Mouse (Mus musculus) T-helper 2 cell (primary cell): ENCODE data around the gene Npff.

Experiments used
- in situ Hi-C: fragments of 300-600 bp; cut with MboI, MseI; formaldehyde crosslinking; loops from one replicate; pipeline ENCODE4 v1.15.1; 2025; ENCODE audit warnings: high pct_unique_total_duplicates

Gene Npff

DNA sequence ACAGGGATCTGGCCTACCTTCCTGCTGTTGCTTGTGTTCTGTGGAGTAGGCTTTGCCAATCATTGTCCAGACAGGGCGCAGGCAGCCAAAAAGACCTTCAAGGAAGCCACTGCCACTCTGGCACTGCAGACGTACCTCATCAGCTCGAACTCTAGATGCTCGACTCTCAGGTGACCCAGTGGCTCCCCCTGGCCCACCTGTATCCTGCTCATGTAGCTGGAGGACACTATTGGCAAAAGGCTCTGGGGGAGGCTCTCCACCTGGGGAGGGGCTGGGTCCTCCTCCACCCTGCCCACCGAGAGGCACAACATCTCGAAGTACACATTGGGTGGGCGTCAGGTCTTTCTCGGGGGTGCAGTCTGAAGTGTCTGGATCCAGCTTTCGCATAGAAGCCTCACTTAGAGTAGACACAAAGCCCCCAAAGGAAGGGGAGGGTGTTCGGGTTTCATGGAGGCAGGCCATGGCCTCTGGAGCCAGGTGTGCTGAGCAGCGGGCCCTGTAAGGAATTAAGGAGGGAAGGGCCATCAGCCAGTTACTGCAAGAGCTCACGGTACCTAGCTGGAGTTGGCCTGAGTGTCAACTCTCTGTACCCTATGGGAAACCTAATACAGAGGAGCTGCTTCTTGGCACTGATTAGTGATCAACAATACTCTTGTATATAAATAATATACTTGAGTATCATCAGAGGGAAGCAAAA is 19.5 kb downstream of the Npff start:
- in situ Hi-C loops: loop anchor here (10.0 kb wide), 1 partner anchor 420 kb away; no protein-coding TSS in a partner anchor

- in situ Hi-C loops: loop anchor here (10.0 kb wide), 1 partner anchor 419 kb away; no protein-coding TSS in a partner anchor
Observed at GRCm38 (mm10) chr15:102503924-102504782, 20.6 kb downstream of the Npff start.

DNA sequence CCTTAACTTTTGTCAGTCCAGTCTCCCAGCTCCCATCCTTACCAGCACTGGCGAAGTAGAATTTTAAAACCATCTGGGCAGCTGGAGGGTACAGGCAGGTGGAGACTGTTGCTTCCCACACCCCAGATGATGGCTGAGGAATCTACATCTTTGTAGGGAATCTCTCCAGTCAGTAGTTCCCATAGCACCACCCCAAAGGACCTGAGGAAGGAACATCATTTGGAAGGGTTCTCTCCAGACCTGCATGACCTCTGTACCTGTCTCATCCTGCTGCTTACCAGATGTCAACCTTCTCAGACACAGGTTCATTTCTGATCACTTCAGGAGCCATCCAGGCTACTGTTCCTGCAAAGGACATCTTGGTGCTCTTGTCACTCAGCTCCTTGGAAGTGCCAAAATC is 21.3 kb downstream of the Npff start, which contains the start of gene Gm10337:
TSS of gene Gm10337 (plus strand) at position 276 of the 400 bp plus-strand sequence.
- in situ Hi-C loops: loop anchor here (10.0 kb wide), 1 partner anchor 419 kb away; no protein-coding TSS in a partner anchor

- in situ Hi-C loops: loop anchor here (10.0 kb wide), 1 partner anchor 418 kb away; no protein-coding TSS in a partner anchor
Observed at GRCm38 (mm10) chr15:102502254-102502840, 22.4 kb downstream of the Npff start.

DNA sequence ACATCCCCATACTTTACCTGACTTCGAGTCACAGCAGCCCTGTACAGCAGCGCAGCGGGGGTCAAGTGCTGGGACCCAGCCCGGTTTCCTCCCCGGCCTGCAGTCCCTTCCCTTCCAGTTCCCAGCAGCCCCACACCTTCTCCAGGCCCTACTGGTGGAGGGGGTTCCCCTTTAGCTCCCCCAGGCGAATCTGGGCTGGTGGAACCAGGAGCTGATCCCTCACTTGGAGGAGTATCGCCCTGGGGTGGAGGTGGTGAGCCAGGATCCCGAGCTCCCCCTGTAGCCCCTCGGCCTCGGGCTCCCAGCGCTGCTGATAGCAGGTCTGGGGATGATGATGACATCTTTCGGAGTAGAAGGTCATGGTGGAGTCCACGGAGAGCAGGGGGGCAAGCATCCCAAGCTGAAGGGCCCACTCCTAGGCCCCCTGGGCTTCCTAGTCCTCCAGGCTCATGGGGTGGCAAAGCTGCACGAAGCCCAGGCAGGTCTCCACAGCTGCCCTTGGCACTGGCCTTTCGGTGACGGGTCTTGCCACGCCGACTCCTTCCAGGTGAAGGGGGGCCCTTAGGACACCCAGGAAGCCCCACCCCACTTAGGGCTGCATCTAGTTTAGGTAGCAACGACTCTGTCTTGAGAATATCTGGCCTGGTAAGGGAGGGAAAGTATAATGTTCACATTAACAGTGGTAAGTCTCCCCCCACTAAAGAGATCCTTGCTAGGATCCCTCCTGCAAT is 23.5 kb downstream of the Npff start:
- in situ Hi-C loops: loop anchor here (10.0 kb wide), 1 partner anchor 416 kb away; no protein-coding TSS in a partner anchor

DNA sequence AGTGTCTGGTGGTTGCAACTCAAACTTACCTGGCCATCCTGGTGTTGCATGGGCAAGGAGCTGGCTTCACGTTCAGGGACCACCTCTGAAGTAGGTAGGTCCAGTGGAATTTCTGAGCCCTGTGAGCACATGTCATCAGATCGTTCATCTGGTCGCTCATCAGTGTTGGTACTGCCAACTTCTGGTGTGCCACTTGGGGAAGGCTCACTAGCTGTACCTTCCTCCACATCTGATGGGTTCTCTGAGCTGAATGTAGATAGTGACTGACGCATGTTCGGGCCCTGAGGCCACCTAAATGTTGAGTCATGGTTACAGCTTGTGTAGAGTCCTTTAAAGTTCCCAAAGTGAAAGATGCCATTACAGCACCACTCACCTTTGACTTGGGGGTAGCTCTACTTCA is 24.3 kb downstream of the Npff start:
- in situ Hi-C loops: loop anchor here (10.0 kb wide), 1 partner anchor 416 kb away; no protein-coding TSS in a partner anchor

- in situ Hi-C loops: loop anchor here (10.0 kb wide), 1 partner anchor 415 kb away; no protein-coding TSS in a partner anchor
Observed at GRCm38 (mm10) chr15:102499851-102500250, 24.9 kb downstream of the Npff start.

- in situ Hi-C loops: no loop called here
Observed at GRCm38 (mm10) chr15:102499370-102499769, 25.4 kb downstream of the Npff start.

GRCm38 (mm10) chr15:102498322-102498721 is 26.4 kb downstream of the Npff start:
- in situ Hi-C loops: no loop called here

DNA sequence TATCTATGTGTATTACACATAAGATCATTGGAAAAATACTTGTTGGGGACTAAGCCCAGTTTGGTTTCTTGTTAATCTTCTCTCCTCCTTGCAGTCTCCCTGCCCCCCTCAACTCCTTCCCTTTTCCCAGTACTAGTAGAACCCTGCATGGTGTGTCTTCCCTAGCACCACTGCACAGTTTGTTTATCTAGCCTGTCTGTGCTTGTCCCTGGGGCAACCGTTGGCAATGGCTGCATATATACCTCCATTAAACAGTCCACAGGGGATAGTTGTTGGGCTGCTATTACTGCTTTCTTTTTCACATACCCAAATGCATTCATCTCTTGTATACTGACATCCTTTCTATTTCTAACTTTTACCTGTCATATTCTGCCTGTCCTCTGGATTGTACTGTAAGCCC is 37.1 kb downstream of the Npff start:
- in situ Hi-C loops: loop anchor here (10.0 kb wide), 1 partner anchor 63 kb away; no protein-coding TSS in a partner anchor

- in situ Hi-C loops: loop anchor here (10.0 kb wide), 1 partner anchor 61 kb away; no protein-coding TSS in a partner anchor
Observed at GRCm38 (mm10) chr15:102485853-102486252, 38.9 kb downstream of the Npff start.

DNA sequence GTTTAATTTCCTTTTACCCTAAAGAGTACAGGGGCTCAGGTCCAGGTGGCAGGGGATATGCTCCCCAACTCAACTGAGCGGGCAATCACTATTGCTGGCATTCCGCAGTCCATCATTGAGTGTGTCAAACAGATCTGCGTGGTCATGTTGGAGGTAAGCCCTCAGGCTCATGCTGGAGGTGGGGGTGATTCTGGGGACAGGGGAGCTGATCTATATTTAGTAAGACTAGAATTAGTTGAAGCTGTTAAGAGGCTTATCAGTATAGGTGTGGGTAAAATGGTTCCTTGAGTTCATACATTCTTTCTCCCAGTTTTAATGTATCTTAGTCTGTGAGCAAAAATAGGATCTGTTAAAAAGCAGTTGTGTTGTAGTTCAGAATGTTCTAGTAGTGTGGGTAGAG is 41.6 kb downstream of the Npff start:
- in situ Hi-C loops: loop anchor here (10.0 kb wide), 1 partner anchor 58 kb away; no protein-coding TSS in a partner anchor

DNA sequence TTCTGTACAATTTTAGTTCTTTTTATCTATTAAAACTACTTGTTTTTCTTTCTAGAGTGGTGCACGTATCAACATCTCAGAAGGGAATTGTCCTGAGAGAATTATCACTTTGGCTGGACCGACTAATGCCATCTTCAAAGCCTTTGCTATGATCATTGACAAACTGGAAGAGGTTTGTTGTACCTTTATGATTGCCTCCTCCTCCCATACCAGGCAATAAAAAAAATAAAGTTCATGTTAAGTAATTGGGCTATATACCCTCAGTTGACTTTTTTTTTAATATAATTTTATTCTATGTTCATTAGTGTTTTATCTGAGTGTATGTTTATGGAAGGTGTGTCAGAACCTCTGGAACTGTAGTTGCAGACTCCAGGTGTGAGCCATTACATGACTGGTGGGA is 50.2 kb downstream of the Npff start:
- in situ Hi-C loops: no loop called here
